Mouse (Mus musculus): ENCODE data around the gene Riox1. TPM values are rescaled to one million over a fixed set of nuclear protein-coding genes. Genes with fewer than 3 reads are reported as not detected.

Gene Riox1
- polyA plus RNA-seq (2015; fragmentation: Nextera tagmentation; extraction: Ambion mirVana) = 11.7 and 11.9 TPM in 2 replicates

GRCm38 (mm10) chr12:83950493-83950839 lies at the start of gene Riox1:
Riox1 (plus strand) TSS chr12:83950608.
- Histone ChIP-seq H3K4me2 (peak within 1 kb of the TSS; percentile 77), H3K36me3 (peaks cover 7% of the 10 kb centered on the region; the same call in 1 of the 2 replicates), H3K9me3 (replicated peaks) (no peaks in the 10 kb centered on the region), H3K27ac (replicated peaks) (peak within 1 kb of the TSS; percentile 90), H3K4me1 (peaks cover 32% of the 10 kb centered on the region), H3K27me3 (replicated peaks) (no peaks in the 10 kb centered on the region), H3K4me3 (replicated peaks) (peak within 1 kb of the TSS; percentile 93), H3K9ac (replicated peaks) (peak within 1 kb of the TSS; percentile 80)
- ATAC-seq (ENCODE audit: low FRiP score) = peak; percentile 97
- under 1% methylated on average over 36 of the region's 37 CpGs for WGBS

GRCm38 (mm10) chr12:83910451-83910850 lies 40.0 kb upstream of the Riox1 start:
- no peak for ATAC-seq (ENCODE audit: low FRiP score)
- Histone ChIP-seq H3K9ac (replicated peaks) (no peak overlapping the region), H3K4me1 (no peaks in the 10 kb centered on the region), H3K36me3 (no peaks in the 10 kb centered on the region), H3K4me3 (replicated peaks) (no peak overlapping the region), H3K27me3 (replicated peaks) (no peaks in the 10 kb centered on the region), H3K4me2 (no peak overlapping the region), H3K9me3 (replicated peaks) (no peaks in the 10 kb centered on the region), H3K27ac (replicated peaks) (no peak overlapping the region)
- 94% methylated on average over 2 of the region's 2 CpGs for WGBS

- no peaks in the 10 kb centered on the region for H3K9me3 ChIP-seq (replicated peaks)
- no peak overlapping the region for H3K4me3 ChIP-seq (replicated peaks)
Measured at GRCm38 (mm10) chr12:83914202-83914740, 36.1 kb upstream of the Riox1 start.

GRCm38 (mm10) chr12:83914797-83915196 lies 35.6 kb upstream of the Riox1 start:
- 88% methylated on average over 1 of the region's 1 CpGs for WGBS
- Histone ChIP-seq H3K9me3 (replicated peaks) (no peaks in the 10 kb centered on the region), H3K27ac (replicated peaks) (no peak overlapping the region)

More at GRCm38 (mm10) chr12:83914202-83914740, 36.1 kb upstream of the Riox1 start:
- H3K4me1 ChIP-seq = 0 out of 2 replicates have a peak, but pooled peaks cover 2% of the 10 kb centered on the region
- no peaks in the 10 kb centered on the region for H3K36me3 ChIP-seq
- H3K4me2 ChIP-seq = no peak overlapping the region
- 92% methylated on average over 4 of the region's 4 CpGs for WGBS
- H3K27me3 ChIP-seq (replicated peaks) = no peaks in the 10 kb centered on the region
- no peak overlapping the region for H3K9ac ChIP-seq (replicated peaks)
- H3K27ac ChIP-seq (replicated peaks) = no peak overlapping the region
- ATAC-seq (ENCODE audit: low FRiP score) = no peak

GRCm38 (mm10) chr12:83916884-83917283 lies 33.5 kb upstream of the Riox1 start:
- Histone ChIP-seq H3K27ac (replicated peaks) (no peak overlapping the region), H3K4me2 (no peak overlapping the region), H3K9me3 (replicated peaks) (no peaks in the 10 kb centered on the region), H3K27me3 (replicated peaks) (no peaks in the 10 kb centered on the region), H3K4me3 (replicated peaks) (no peak overlapping the region), H3K9ac (replicated peaks) (no peak overlapping the region), H3K4me1 (peaks cover 17% of the 10 kb centered on the region), H3K36me3 (no peaks in the 10 kb centered on the region)
- ATAC-seq (ENCODE audit: low FRiP score) = no peak
- WGBS = 80% methylated on average over 9 of the region's 9 CpGs

More at GRCm38 (mm10) chr12:83914797-83915196, 35.6 kb upstream of the Riox1 start:
- H3K4me3 ChIP-seq (replicated peaks) = no peak overlapping the region
- peaks cover 6% of the 10 kb centered on the region; the same call in 1 of the 2 replicates for H3K4me1 ChIP-seq
- H3K27me3 ChIP-seq (replicated peaks) = no peaks in the 10 kb centered on the region
- no peak overlapping the region for H3K9ac ChIP-seq (replicated peaks)
- H3K4me2 ChIP-seq = no peak overlapping the region
- H3K36me3 ChIP-seq = no peaks in the 10 kb centered on the region
- ATAC-seq (ENCODE audit: low FRiP score) = no peak

- H3K27ac ChIP-seq (replicated peaks) = peak overlapping the region; percentile 87
- under 1% methylated on average over 31 of the region's 31 CpGs for WGBS
- 0 out of 2 replicates have a peak, but pooled peaks have one; percentile 0 for ATAC-seq (ENCODE audit: low FRiP score)
Measured at GRCm38 (mm10) chr12:83920721-83921441, 29.5 kb upstream of the Riox1 start.

GRCm38 (mm10) chr12:83921535-83922381 lies 28.6 kb upstream of the Riox1 start, which contains the start of gene Numb:
Numb (minus strand) TSS chr12:83921934.
- peak within 1 kb of the TSS; percentile 89 for H3K4me2 ChIP-seq
- peaks cover 26% of the 10 kb centered on the region for H3K4me1 ChIP-seq
- H3K27me3 ChIP-seq (replicated peaks) = no peaks in the 10 kb centered on the region
- peak within 1 kb of the TSS; percentile 95 for H3K4me3 ChIP-seq (replicated peaks)
- ATAC-seq (ENCODE audit: low FRiP score) = peak; percentile 100
- H3K27ac ChIP-seq (replicated peaks) = peak within 1 kb of the TSS; percentile 87
- under 1% methylated on average over 58 of the region's 63 CpGs for WGBS
- no peaks in the 10 kb centered on the region for H3K36me3 ChIP-seq
- no peaks in the 10 kb centered on the region for H3K9me3 ChIP-seq (replicated peaks)
- peak within 1 kb of the TSS; percentile 87 for H3K9ac ChIP-seq (replicated peaks)

More at GRCm38 (mm10) chr12:83920721-83921441, 29.5 kb upstream of the Riox1 start:
- Histone ChIP-seq H3K4me1 (peaks cover 26% of the 10 kb centered on the region), H3K9me3 (replicated peaks) (no peaks in the 10 kb centered on the region), H3K4me3 (replicated peaks) (peak overlapping the region; percentile 95), H3K9ac (replicated peaks) (peak overlapping the region; percentile 87), H3K36me3 (no peaks in the 10 kb centered on the region), H3K4me2 (peak overlapping the region; percentile 89), H3K27me3 (replicated peaks) (no peaks in the 10 kb centered on the region)

- Histone ChIP-seq H3K9me3 (replicated peaks) (no peaks in the 10 kb centered on the region), H3K36me3 (no peaks in the 10 kb centered on the region), H3K27ac (replicated peaks) (no peak overlapping the region), H3K9ac (replicated peaks) (no peak overlapping the region), H3K4me2 (peak overlapping the region; percentile 54), H3K27me3 (replicated peaks) (no peaks in the 10 kb centered on the region), H3K4me3 (replicated peaks) (peak overlapping the region; percentile 95), H3K4me1 (peaks cover 26% of the 10 kb centered on the region)
- ATAC-seq (ENCODE audit: low FRiP score) = no peak
- WGBS = 36% methylated on average over 8 of the region's 8 CpGs
Measured at GRCm38 (mm10) chr12:83922724-83923485, 27.5 kb upstream of the Riox1 start.

- Histone ChIP-seq H3K4me1 (peaks cover 26% of the 10 kb centered on the region), H3K27me3 (replicated peaks) (no peaks in the 10 kb centered on the region), H3K4me2 (no peak overlapping the region), H3K9ac (replicated peaks) (no peak overlapping the region), H3K36me3 (no peaks in the 10 kb centered on the region), H3K4me3 (replicated peaks) (no peak overlapping the region), H3K27ac (replicated peaks) (no peak overlapping the region), H3K9me3 (replicated peaks) (no peaks in the 10 kb centered on the region)
- 89% methylated on average over 1 of the region's 1 CpGs for WGBS
- ATAC-seq (ENCODE audit: low FRiP score) = no peak
Measured at GRCm38 (mm10) chr12:83923486-83923859, 26.9 kb upstream of the Riox1 start.

GRCm38 (mm10) chr12:83924332-83924731 lies 26.1 kb upstream of the Riox1 start:
- H3K27ac ChIP-seq (replicated peaks) = no peak overlapping the region
- no peaks in the 10 kb centered on the region for H3K27me3 ChIP-seq (replicated peaks)
- no peak overlapping the region for H3K4me2 ChIP-seq
- H3K9ac ChIP-seq (replicated peaks) = no peak overlapping the region
- H3K4me3 ChIP-seq (replicated peaks) = no peak overlapping the region
- no peak for ATAC-seq (ENCODE audit: low FRiP score)
- WGBS = 70% methylated on average over 3 of the region's 3 CpGs
- no peaks in the 10 kb centered on the region for H3K9me3 ChIP-seq (replicated peaks)
- peaks cover 23% of the 10 kb centered on the region for H3K4me1 ChIP-seq
- H3K36me3 ChIP-seq = no peaks in the 10 kb centered on the region

- WGBS = 71% methylated on average over 7 of the region's 7 CpGs
- H3K4me1 ChIP-seq = peaks cover 17% of the 10 kb centered on the region
- no peaks in the 10 kb centered on the region for H3K27me3 ChIP-seq (replicated peaks)
- no peaks in the 10 kb centered on the region for H3K36me3 ChIP-seq
- no peak overlapping the region for H3K9ac ChIP-seq (replicated peaks)
- no peak overlapping the region for H3K4me2 ChIP-seq
- no peak for ATAC-seq (ENCODE audit: low FRiP score)
- H3K27ac ChIP-seq (replicated peaks) = no peak overlapping the region
- no peak overlapping the region for H3K4me3 ChIP-seq (replicated peaks)
- no peaks in the 10 kb centered on the region for H3K9me3 ChIP-seq (replicated peaks)
Measured at GRCm38 (mm10) chr12:83925160-83925703, 25.2 kb upstream of the Riox1 start.

Data from neural tube, embryonic 15.5 days (tissue).